Mouse (Mus musculus): ENCODE results near the gene Ftsj3. TPM values are rescaled to one million over a fixed set of nuclear protein-coding genes. Genes with fewer than 3 reads are reported as not detected.
A peak's percentile ranks its signal among the peaks of the same experiment; 100 is the strongest.
"Not testable (repeated sequence)": the region's sequence is repeated elsewhere in the genome, so short reads cannot be mapped to it uniquely, and the experiment has no call there.

Gene Ftsj3
- polyA plus RNA-seq, 1 experiment: 0.56 TPM

DNA sequence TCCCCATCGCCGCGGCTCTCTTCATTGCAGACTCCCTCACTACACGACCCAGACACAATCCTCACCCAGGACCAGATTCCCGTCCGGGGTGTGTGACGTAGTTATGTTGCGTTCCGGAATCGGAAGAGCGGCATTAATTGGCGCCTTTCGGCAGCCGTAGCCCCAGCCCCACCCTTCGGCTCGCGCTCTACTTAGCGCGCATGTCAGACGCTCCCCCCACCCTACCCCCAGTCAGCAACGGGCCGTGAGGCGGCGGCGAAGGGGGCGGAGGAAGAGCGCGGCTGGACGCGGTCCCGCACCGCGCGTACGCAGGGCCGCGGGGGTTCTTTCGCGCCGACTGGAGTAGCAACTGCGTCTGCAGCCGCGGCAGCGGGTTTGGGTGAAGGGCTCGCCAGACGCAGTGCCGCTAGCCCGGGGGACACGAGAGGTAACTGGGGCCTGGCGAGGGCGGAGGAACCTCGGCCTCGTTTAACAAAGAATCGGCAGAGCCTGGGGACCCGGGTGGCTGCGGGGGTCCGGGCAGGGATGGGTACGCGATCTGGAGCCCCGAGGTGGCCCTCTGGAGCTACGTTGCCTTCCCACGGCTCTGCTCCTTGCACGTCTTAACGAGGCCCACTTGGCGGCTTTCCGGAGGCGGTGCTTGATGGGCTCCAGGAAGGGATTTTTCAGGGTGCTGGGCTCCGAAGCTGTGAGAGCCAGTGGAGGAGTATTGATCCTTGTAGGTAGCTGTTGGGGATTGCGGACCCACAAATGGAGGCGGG, 39.0 kb downstream of the Ftsj3 start, which contains the start of gene Ddx42:
TSS of gene Ddx42 (plus strand) at position 197 of the 761 bp plus-strand sequence.
- H3K4me3 ChIP-seq (replicated peaks): peak within 1 kb of the TSS; percentile 89
- peaks cover 43% of the 10 kb centered on the region for H3K4me1 ChIP-seq (ENCODE audit: control insufficient read depth)
- H3K36me3 ChIP-seq (ENCODE audit: control insufficient read depth): peaks cover 32% of the 10 kb centered on the region
- no peaks in the 10 kb centered on the region for H3K27me3 ChIP-seq (ENCODE audit: control insufficient read depth)
- TF ChIP-seq TAL1 (IDR thresholded peaks at IDR 0.05; ENCODE audit: low read length) (no peak), GATA1 (IDR thresholded peaks at IDR 0.05; ENCODE audit: low read length) (no peak)
- no peaks in the 10 kb centered on the region for H3K9me3 ChIP-seq (ENCODE audit: control insufficient read depth, low read length)

DNA sequence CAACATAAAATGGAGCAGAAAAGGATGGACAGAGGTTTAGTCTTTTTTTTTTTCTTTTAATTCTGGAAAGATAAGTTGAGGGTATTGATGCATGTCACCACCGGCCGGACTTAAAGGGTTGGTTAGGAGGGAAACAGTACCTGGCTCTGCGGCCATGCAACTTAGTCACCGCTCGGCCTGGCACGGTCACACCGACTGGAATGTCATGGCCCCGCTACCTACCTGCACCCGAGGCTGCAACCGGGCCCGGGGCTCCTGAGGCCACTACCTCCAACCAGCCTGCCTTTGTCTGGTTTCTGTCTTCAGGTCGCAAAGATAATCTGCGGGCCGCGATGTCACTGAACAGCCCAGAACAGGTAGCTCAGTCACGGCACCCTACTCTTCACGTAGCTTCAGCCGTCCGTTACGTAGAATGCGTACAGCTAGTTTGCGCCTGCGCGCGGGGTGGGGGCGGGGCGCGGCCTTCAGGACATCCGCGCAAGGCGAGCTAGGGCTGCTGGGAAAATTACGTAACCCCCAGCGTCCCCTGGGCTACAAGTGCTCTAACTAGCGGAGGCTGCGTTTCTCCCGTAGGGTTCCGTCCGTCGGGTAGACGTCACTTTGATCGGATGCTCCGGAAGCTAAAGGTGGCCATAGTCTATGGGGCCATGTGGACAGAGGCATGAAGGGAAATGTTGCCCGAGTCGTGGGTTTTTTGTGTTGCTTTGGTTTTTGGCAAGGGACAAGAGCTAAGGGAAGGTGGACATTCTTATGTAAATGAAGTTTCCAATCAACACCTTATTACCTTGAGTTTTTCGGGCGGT, 39.8 kb downstream of the Ftsj3 start, which contains the start of gene Ccdc47:
TSS of gene Ccdc47 (minus strand) at position 418 of the 803 bp plus-strand sequence.
- peak within 1 kb of the TSS; percentile 89 for H3K4me3 ChIP-seq (replicated peaks)
- H3K4me1 ChIP-seq (ENCODE audit: control insufficient read depth): peaks cover 43% of the 10 kb centered on the region
- TF ChIP-seq TAL1 (IDR thresholded peaks at IDR 0.05; ENCODE audit: low read length) (no peak), GATA1 (IDR thresholded peaks at IDR 0.05; ENCODE audit: low read length) (no peak)
- peaks cover 40% of the 10 kb centered on the region for H3K36me3 ChIP-seq (ENCODE audit: control insufficient read depth)
- H3K9me3 ChIP-seq (ENCODE audit: control insufficient read depth, low read length): no peaks in the 10 kb centered on the region
- H3K27me3 ChIP-seq (ENCODE audit: control insufficient read depth): no peaks in the 10 kb centered on the region

DNA sequence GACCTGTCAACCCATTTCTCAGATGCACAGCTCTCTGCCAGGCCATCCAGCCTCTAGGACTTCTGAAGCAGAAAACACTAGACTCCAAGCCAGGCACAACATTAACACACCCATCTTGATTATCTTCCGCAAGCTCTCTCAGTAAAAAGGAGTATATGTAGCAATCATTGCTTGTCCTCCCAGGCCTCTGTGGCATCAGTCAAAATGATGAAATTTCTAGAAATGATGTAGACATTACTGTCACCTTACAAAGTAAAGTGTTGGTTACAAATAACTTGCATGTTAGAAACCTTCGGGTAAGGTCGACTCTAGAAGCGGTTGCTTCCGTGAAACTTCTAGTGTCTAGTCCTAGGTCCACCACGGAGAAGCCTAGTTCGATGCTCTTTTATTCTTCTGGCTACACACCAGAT, 40.4 kb downstream of the Ftsj3 start:
- peaks cover 38% of the 10 kb centered on the region for H3K4me1 ChIP-seq (ENCODE audit: control insufficient read depth)
- peak overlapping the region; percentile 89 for H3K4me3 ChIP-seq (replicated peaks)
- H3K9me3 ChIP-seq (ENCODE audit: control insufficient read depth, low read length): no peaks in the 10 kb centered on the region
- no peak for TF ChIP-seq GATA1 (IDR thresholded peaks at IDR 0.05; ENCODE audit: low read length)
- H3K27me3 ChIP-seq (ENCODE audit: control insufficient read depth): no peaks in the 10 kb centered on the region
- H3K36me3 ChIP-seq (ENCODE audit: control insufficient read depth): peaks cover 41% of the 10 kb centered on the region

DNA sequence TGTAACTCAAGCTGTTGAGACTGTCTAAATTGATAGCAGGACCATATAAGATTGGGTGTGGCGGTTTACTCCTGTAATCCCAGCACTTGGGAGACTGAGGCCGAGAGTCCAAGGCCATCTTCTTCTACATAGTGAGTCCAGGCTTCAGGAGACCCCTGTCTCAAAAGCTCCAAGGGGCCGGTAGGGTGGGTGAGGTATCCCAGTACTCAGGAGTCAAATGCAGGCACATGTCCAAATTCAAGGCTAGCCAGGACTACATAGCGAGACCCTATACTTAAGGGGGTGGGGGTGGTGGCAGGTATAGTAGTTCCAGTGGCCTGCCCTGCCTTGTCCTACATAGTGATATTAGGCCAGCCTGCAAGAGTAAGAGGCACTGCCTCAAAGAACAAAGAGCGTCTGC, 41.0 kb downstream of the Ftsj3 start:
- peaks cover 44% of the 10 kb centered on the region for H3K36me3 ChIP-seq (ENCODE audit: control insufficient read depth)
- H3K27me3 ChIP-seq (ENCODE audit: control insufficient read depth): no peaks in the 10 kb centered on the region
- H3K9me3 ChIP-seq (ENCODE audit: control insufficient read depth, low read length): no peaks in the 10 kb centered on the region
- peaks cover 38% of the 10 kb centered on the region for H3K4me1 ChIP-seq (ENCODE audit: control insufficient read depth)
- no peak for TF ChIP-seq TAL1 (IDR thresholded peaks at IDR 0.05; ENCODE audit: low read length)
- no peak for TF ChIP-seq GATA1 (IDR thresholded peaks at IDR 0.05; ENCODE audit: low read length)
- H3K4me3 ChIP-seq (replicated peaks): peak overlapping the region; percentile 89

DNA sequence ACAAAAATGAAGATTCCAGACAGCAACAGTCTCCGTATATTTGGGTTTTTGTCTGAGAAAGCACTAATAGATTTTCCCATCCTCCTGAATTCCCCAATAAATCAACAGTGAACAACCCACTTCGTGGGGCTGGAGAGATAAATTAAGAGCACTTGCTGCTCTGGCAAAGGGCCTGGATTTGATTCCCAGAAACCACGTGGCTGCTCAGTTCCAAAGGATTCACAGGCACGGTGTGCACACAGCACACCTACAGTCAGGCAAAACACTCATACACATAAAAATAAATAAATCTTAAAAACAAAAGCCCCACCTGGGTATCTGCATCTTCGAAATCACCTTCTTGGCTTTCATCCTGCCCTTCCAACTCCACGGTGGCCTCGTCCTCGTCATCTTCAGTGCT, 43.1 kb downstream of the Ftsj3 start:
- Histone ChIP-seq H3K36me3 (ENCODE audit: control insufficient read depth) (peaks cover 61% of the 10 kb centered on the region), H3K27me3 (ENCODE audit: control insufficient read depth) (no peaks in the 10 kb centered on the region), H3K9me3 (ENCODE audit: control insufficient read depth, low read length) (no peaks in the 10 kb centered on the region), H3K4me1 (ENCODE audit: control insufficient read depth) (peaks cover 20% of the 10 kb centered on the region), H3K4me3 (replicated peaks) (no peak overlapping the region)
- TF ChIP-seq GATA1 (IDR thresholded peaks at IDR 0.05; ENCODE audit: low read length) (no peak), TAL1 (IDR thresholded peaks at IDR 0.05; ENCODE audit: low read length) (no peak)

DNA sequence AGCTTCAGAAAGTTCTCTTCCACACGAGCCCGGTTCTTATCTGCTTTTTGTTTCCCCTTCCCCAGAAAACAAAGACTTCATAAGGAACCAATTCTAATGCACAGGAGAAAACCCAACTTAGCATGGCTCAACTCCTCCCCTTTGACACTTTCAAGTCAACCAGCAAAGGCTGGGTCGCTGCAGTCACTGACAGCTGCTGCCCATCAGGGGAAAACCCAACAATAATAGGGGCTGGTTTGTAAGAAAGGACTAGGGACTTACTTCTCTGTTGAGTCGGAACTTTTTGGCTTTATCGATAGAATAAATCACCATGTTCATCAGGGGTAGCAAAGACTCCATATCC, 53.8 kb downstream of the Ftsj3 start, which contains the start of gene Strada:
TSS of gene Strada (minus strand) at position 46 of the 343 bp plus-strand sequence.
- H3K9me3 ChIP-seq (ENCODE audit: control insufficient read depth, low read length): no peaks in the 10 kb centered on the region
- no peaks in the 10 kb centered on the region for H3K27me3 ChIP-seq (ENCODE audit: control insufficient read depth)
- H3K4me1 ChIP-seq (ENCODE audit: control insufficient read depth): peaks cover 25% of the 10 kb centered on the region
- H3K36me3 ChIP-seq (ENCODE audit: control insufficient read depth): peaks cover 90% of the 10 kb centered on the region
- H3K4me3 ChIP-seq (replicated peaks): no peak within 1 kb of the TSS
- TF ChIP-seq TAL1 (IDR thresholded peaks at IDR 0.05; ENCODE audit: low read length) (no peak), GATA1 (IDR thresholded peaks at IDR 0.05; ENCODE audit: low read length) (no peak)

DNA sequence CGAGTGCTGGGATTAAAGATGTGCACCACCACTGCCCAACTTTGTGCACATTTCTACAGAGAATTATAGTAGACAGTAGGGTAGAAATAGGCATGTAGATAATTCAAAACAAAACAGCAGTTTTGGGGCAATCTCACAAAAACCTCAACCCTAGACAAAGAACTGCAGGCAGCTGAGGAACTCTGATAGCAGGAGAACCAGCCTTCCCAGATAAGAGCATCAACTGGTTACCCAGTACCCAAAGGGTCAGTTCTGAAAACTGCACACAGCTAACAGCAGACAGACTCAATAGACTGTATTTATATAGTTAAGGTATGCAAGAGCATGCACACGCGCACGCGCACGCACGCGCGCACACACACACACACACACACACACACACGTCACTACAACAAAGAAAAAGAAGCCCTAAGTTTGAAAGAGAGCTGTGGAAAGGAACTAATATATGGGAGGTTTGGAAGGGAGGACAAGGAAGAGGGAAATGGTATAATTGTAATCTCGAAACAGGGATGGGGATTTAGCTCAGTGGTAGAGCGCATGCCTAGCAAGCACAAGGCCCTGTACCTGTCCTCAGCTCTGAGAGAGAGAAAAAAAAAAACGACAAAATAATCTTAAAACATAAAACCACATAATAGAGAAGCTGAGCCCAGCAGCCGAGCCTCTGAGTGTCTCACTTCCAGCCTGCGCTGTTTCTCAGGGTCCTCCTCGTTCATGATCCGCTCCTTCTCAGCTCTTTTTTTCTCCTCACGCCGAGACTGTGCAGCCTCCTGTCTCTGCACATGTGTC, 54.3 kb downstream of the Ftsj3 start:
- peaks cover 90% of the 10 kb centered on the region for H3K36me3 ChIP-seq (ENCODE audit: control insufficient read depth)
- H3K4me1 ChIP-seq (ENCODE audit: control insufficient read depth): peaks cover 25% of the 10 kb centered on the region
- no peaks in the 10 kb centered on the region for H3K9me3 ChIP-seq (ENCODE audit: control insufficient read depth, low read length)
- TF ChIP-seq GATA1 (IDR thresholded peaks at IDR 0.05; ENCODE audit: low read length): no peak
- no peak for TF ChIP-seq TAL1 (IDR thresholded peaks at IDR 0.05; ENCODE audit: low read length)
- no peak overlapping the region for H3K4me3 ChIP-seq (replicated peaks)
- H3K27me3 ChIP-seq (ENCODE audit: control insufficient read depth): no peaks in the 10 kb centered on the region

DNA sequence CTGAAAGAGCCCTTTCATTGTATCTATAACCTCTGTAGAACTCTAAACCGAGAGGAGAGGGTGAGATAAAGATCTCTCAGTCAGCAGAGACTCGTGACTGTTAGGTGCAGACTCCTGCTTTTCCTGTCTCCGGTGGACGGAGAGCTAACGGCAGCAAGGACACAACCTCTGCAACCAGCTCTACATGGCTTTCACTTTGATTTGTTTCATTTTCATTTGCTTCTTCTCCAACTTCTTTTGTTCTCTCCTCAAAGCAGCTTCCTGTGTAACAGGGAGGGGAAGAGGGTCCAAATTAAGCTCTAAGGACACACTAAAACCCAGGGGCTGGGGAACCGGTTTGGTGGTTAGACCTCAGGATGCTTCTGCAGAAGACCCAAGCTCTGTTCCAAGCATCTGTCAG, 55.1 kb downstream of the Ftsj3 start:
- no peaks in the 10 kb centered on the region for H3K27me3 ChIP-seq (ENCODE audit: control insufficient read depth)
- TF ChIP-seq TAL1 (IDR thresholded peaks at IDR 0.05; ENCODE audit: low read length) (no peak), GATA1 (IDR thresholded peaks at IDR 0.05; ENCODE audit: low read length) (no peak)
- H3K4me1 ChIP-seq (ENCODE audit: control insufficient read depth): peaks cover 25% of the 10 kb centered on the region
- H3K9me3 ChIP-seq (ENCODE audit: control insufficient read depth, low read length): no peaks in the 10 kb centered on the region
- H3K36me3 ChIP-seq (ENCODE audit: control insufficient read depth): peaks cover 90% of the 10 kb centered on the region
- H3K4me3 ChIP-seq (replicated peaks): no peak overlapping the region

DNA sequence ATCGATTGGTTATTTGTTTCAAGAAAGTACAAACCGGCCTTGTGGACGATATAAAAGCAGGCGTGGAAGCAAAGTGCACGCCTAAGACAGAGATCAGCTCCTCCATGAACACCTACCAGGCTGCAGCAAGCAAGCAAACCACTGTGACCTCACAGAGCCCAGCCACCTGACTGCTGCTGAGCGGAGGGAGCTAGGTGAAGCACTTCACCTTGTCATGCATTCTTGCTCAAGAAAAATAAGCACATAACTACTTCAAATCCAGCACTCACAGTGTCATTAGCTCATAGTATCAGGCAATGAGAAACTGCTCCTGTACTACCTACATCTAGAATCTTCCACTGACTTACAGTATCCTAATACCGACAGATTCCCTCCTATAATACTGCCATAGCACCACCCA, 55.9 kb downstream of the Ftsj3 start:
- not testable (repeated sequence) for H3K9me3 ChIP-seq (ENCODE audit: control insufficient read depth, low read length); H3K27me3 ChIP-seq (ENCODE audit: control insufficient read depth); H3K4me3 ChIP-seq (replicated peaks)
- H3K4me1 ChIP-seq (ENCODE audit: control insufficient read depth): peaks cover 28% of the 10 kb centered on the region
- H3K36me3 ChIP-seq (ENCODE audit: control insufficient read depth): peaks cover 83% of the 10 kb centered on the region

Other genes starting within 250 kb of the Ftsj3 start
- gene Kcnh6, start 248.0 kb downstream of the Ftsj3 start, polyA plus RNA-seq (2012): not detected in 2 replicates
- gene Dcaf7, start 219.2 kb downstream of the Ftsj3 start, polyA plus RNA-seq (2012): 0.91 and 0.92 TPM in 2 replicates
- 0.49 and 0.57 TPM in 2 replicates for gene Taco1, start 190.0 kb downstream of the Ftsj3 start, polyA plus RNA-seq (2012)
- 0.05 and 0.07 TPM in 2 replicates for gene Map3k3, start 171.5 kb downstream of the Ftsj3 start, polyA plus RNA-seq (2012)
- not detected in 2 replicates for gene Gm10840, start 95.2 kb downstream of the Ftsj3 start, polyA plus RNA-seq (2012)
- 0.93 and 0.94 TPM in 2 replicates for gene Limd2, start 95.2 kb downstream of the Ftsj3 start, polyA plus RNA-seq (2012)
- gene Strada, start 53.9 kb downstream of the Ftsj3 start, polyA plus RNA-seq (2012): 2.6 and 3.1 TPM in 2 replicates
- 0.17 and 0.20 TPM in 2 replicates for gene Ccdc47, start 39.7 kb downstream of the Ftsj3 start, polyA plus RNA-seq (2012)
- 1.4 and 1.5 TPM in 2 replicates for gene Ddx42, start 39.2 kb downstream of the Ftsj3 start, polyA plus RNA-seq (2012)
- 3.8 and 5.2 TPM in 2 replicates for gene Psmc5, start 75 bp upstream of the Ftsj3 start, polyA plus RNA-seq (2012)
- 6.5 and 7.7 TPM in 2 replicates for gene Smarcd2, start 16.9 kb upstream of the Ftsj3 start, polyA plus RNA-seq (2012)
- not detected in 2 replicates for gene Tcam1, start 20.6 kb upstream of the Ftsj3 start, polyA plus RNA-seq (2012)
- not detected in 2 replicates for gene Gh, start 45.8 kb upstream of the Ftsj3 start, polyA plus RNA-seq (2012)
- 0.03 and 0.08 TPM in 2 replicates for gene Cd79b, start 58.7 kb upstream of the Ftsj3 start, polyA plus RNA-seq (2012)
- gene Scn4a, start 97.2 kb upstream of the Ftsj3 start, polyA plus RNA-seq (2012): not detected in 2 replicates
- gene Prr29, start 109.4 kb upstream of the Ftsj3 start, polyA plus RNA-seq (2012): not detected in 2 replicates
- 0.03 and 0.14 TPM in 2 replicates for gene Icam2, start 132.0 kb upstream of the Ftsj3 start, polyA plus RNA-seq (2012)
- gene Ern1, start 231.8 kb upstream of the Ftsj3 start, polyA plus RNA-seq (2012): 0.14 and 0.27 TPM in 2 replicates

Measured in erythroblast, embryonic 14.5 days (primary cell).